Mouse (Mus musculus) thymus, postnatal 4 days (tissue): ENCODE measurements around the gene Mgll.

Experiments
- DNase-seq: peaks from one replicate; pipeline ENCODE4 v3.0.0; 2021

Mgll gene

DNA sequence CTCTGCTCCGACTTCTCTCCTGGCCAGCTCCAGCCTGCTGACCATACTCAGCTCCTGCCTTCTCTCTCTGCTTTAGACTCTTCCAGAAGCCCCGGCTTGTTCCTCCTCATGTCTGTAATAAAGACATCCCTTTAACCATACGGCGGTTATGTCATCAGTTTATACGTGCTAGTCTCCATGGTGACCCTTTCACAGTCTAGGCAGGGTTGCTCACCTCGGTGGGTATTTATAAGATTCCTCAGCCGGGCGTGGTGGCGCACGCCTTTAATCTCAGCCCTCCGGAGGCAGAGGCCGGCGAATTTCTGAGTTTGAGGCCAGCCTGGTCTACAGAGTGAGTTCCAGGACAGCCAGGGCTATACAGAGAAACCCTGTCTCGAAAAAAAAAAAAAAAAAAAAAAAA, 51.1 kb downstream of the Mgll start:
- DNase-seq = no peak

- DNase-seq = no peak
Measured at GRCm38 (mm10) chr6:88776336-88776923, 52.2 kb downstream of the Mgll start.

DNA sequence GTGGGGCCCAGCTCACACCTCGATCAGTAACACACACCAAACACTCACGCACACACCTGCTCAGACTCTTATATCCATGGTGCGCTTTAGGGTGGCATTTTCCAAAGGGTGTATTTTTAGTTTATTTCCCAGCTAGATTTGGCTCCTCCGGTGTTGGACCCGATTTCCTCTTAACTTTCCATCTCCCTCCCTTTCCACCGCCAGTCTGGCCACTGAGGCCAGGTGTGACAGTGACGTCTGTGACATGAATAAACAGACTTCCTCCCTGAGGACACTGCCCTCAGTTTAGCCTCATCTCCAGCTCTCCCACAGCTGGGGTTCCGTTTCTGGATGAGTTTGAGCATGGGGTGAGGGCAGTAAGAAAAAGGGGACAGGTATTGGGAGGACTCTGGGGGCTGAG, 52.8 kb downstream of the Mgll start:
- DNase-seq = no peak

- no peak for DNase-seq
Measured at GRCm38 (mm10) chr6:88778047-88778688, 54.0 kb downstream of the Mgll start.

GRCm38 (mm10) chr6:88779755-88780154, 55.5 kb downstream of the Mgll start:
- no peak for DNase-seq

- DNase-seq = no peak
Measured at GRCm38 (mm10) chr6:88781919-88782318, 57.7 kb downstream of the Mgll start.

GRCm38 (mm10) chr6:88782981-88783397, 58.8 kb downstream of the Mgll start:
- no peak for DNase-seq

- no peak for DNase-seq
Measured at GRCm38 (mm10) chr6:88784691-88785173, 60.5 kb downstream of the Mgll start.

- DNase-seq = no peak
Measured at GRCm38 (mm10) chr6:88785331-88785730, 61.1 kb downstream of the Mgll start.

DNA sequence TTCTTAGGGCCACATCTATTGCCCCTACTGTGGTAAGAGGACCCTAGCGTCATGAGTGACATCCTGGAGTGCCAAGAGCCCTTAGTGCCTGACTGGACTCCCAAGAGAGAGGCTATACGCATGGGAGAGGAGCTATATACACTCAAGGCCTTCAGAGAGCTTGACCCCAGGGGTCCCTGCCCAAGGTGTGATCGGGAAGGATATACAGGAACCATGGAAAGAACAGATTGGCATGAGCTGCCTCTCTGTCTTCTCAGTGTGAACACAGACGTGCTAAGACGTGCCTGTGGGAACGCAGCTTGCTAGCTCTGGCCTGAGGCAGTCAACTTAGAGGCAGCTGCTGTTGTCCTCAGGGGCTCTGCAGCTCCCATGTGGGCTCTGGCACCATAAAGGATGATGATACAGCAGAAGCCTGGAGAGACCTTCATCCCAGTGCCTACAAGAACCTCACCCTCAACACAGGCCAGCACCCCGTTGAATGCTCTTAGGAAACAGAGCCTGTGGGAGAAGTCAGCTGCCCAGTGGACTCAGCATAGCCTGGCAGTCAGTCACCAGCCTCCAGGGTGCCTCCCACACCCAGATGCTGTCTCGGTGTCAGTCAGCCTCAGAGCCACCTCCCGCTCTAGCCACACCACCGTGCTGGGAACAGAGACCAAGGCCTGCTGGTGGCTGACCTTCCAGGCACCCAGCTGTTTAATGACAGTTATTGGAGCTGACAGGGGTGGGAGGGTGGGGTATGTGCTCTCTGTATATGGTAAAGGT, 61.8 kb downstream of the Mgll start:
- no peak for DNase-seq

- no peak for DNase-seq
Measured at GRCm38 (mm10) chr6:88786732-88787445, 62.7 kb downstream of the Mgll start.

- DNase-seq = no peak
Measured at GRCm38 (mm10) chr6:88787496-88787895, 63.3 kb downstream of the Mgll start.

DNA sequence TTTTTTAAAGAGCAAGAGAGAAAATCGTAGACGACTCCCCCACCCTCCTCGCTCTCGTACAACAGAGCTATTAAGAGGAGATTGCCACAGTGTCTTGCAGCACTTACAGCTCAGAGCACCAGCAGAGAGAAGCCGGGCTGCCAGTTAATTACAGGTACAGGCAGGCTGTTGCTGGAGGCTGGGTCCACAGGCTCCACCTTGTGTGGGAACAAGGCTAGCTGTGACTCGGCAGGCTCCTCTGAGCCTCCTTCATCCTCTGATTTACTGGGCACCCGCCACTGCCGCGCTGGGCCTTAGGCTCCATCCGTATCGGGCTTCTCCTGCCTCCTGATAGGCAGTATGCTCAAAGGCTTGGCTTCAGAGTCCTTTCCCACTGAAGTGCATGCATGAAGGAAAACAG, 64.0 kb downstream of the Mgll start:
- DNase-seq = no peak

GRCm38 (mm10) chr6:88791299-88791698, 67.1 kb downstream of the Mgll start:
- DNase-seq = no peak

- no peak for DNase-seq
Measured at GRCm38 (mm10) chr6:88792147-88792691, 68.0 kb downstream of the Mgll start.

- DNase-seq = no peak
Measured at GRCm38 (mm10) chr6:88793243-88793642, 69.0 kb downstream of the Mgll start.

DNA sequence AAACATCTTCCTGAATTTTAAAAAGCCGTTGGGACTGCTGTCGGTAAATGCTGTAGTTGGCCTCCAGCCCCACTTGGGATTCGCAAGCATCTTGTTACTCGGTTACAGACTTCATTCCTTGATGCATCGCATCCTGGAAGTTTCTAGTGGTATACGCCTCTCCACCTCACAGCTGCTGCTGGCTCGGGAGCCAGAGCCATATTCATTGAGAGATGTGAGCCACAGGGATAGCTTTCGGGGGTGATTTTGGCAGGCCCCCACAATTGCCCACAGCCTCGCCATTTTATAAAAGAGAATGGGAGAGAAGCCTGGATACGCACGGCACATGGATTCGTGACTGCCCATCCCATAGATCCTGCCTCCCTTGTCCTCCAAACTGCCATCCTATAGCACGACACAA, 69.7 kb downstream of the Mgll start:
- DNase-seq = no peak

DNA sequence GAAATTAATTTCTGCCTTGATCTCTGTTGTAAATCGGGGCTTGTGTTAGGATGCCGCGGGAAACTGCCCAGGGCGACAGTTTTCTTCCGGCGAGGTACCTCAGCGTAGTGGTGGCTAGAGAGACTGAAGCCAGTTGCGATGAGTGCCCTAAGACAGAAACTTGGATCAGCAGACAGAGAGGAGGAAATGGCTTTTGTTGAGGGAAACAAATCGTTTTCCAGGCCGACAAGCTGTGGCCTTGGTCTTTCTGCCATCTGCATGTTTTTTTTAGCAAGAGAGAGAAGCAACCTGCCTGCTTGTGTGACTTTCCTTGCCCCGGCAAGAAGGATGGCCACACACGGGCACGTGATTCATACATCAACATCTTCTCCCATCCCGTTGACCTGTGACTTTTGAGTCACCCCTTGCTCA, 70.4 kb downstream of the Mgll start:
- DNase-seq = no peak

DNA sequence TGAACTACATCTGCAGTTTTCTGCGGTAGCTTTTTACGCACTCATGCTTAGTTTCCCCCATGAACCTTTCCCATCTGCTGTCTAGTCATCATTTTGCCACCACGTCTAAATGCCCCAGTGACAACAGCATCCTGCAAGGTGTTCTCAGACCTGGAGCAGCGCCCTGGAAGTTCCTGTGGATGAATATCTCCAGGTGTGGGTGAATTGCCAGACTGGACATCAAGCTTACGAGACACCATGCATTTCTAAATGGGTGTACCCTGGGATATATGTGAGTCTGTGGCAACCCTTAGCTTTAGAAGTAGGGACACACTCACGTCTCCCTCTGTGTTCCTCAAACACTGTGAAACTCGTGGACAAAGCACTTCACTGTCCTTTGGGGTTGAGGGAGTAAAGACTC, 76.0 kb downstream of the Mgll start:
- no peak for DNase-seq

- DNase-seq = no peak
Measured at GRCm38 (mm10) chr6:88800735-88801134, 76.5 kb downstream of the Mgll start.

DNA sequence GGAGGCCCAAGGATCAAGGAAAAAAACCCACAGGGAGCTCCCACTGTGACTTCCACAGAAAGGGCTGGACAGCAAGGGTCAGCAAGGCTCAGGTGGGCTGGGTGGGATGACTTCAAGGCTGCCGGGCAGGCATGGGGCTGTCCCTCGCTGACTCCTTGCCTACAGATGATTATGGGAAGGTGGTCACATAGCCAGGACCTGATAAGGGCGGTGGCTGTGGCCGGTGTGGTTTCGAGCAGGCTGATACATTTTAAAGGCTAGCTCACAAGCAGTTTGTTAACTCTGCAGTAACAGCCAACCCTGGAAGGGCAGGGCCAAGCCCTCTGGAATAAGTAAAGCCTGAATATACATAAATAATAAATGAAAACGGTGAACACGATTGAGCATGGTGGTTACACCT, 78.8 kb downstream of the Mgll start:
- no peak for DNase-seq

- no peak for DNase-seq
Measured at GRCm38 (mm10) chr6:88803957-88804695, 79.9 kb downstream of the Mgll start.
